Mouse (Mus musculus): ENCODE measurements around the gene Mgat3. TPM values are rescaled to one million over a fixed set of nuclear protein-coding genes. Genes with fewer than 3 reads are reported as not detected.

The Mgat3 gene
- polyA plus RNA-seq (2012; ENCODE audit: insufficient read depth, low replicate concordance): not detected in 2 replicates

GRCm38 (mm10) chr15:80173001-80173771 is at the start of gene Mgat3:
Mgat3 (plus strand) TSS chr15:80173721.
- H3K27me3 ChIP-seq (replicated peaks): peaks cover 90% of the 10 kb centered on the region
- H3K36me3 ChIP-seq (replicated peaks; ENCODE audit: low read length): no peaks in the 10 kb centered on the region
- TF ChIP-seq FLI1 (IDR thresholded peaks at IDR 0.05; ENCODE audit: low read length) (no peak), GATA1 (IDR thresholded peaks at IDR 0.05; ENCODE audit: borderline replicate concordance, low read length) (no peak)
- peaks cover 18% of the 10 kb centered on the region for H3K4me1 ChIP-seq
- H3K9me3 ChIP-seq: peaks cover 5% of the 10 kb centered on the region
- H3K4me3 ChIP-seq (replicated peaks): peak within 1 kb of the TSS; percentile 88

- H3K27me3 ChIP-seq (replicated peaks): no peaks in the 10 kb centered on the region
- no peak overlapping the region for H3K4me3 ChIP-seq (replicated peaks)
- TF ChIP-seq FLI1 (IDR thresholded peaks at IDR 0.05; ENCODE audit: low read length): no peak
- no peak for TF ChIP-seq GATA1 (IDR thresholded peaks at IDR 0.05; ENCODE audit: borderline replicate concordance, low read length)
- H3K9me3 ChIP-seq: no peaks in the 10 kb centered on the region
- peaks cover 39% of the 10 kb centered on the region for H3K36me3 ChIP-seq (replicated peaks; ENCODE audit: low read length)
- H3K4me1 ChIP-seq: peaks cover 59% of the 10 kb centered on the region
These were observed 48.9 kb upstream of the Mgat3 start for GRCm38 (mm10) chr15:80124651-80125050.

- H3K4me3 ChIP-seq (replicated peaks): no peak overlapping the region
- peaks cover 27% of the 10 kb centered on the region for H3K36me3 ChIP-seq (replicated peaks; ENCODE audit: low read length)
- peaks cover 69% of the 10 kb centered on the region for H3K4me1 ChIP-seq
- TF ChIP-seq FLI1 (IDR thresholded peaks at IDR 0.05; ENCODE audit: low read length) (no peak), GATA1 (IDR thresholded peaks at IDR 0.05; ENCODE audit: borderline replicate concordance, low read length) (no peak)
- no peaks in the 10 kb centered on the region for H3K27me3 ChIP-seq (replicated peaks)
- no peaks in the 10 kb centered on the region for H3K9me3 ChIP-seq
These were observed 46.3 kb upstream of the Mgat3 start for GRCm38 (mm10) chr15:80127191-80127590.

GRCm38 (mm10) chr15:80129982-80130381 is 43.5 kb upstream of the Mgat3 start:
- Histone ChIP-seq H3K4me1 (peaks cover 72% of the 10 kb centered on the region), H3K27me3 (replicated peaks) (no peaks in the 10 kb centered on the region), H3K4me3 (replicated peaks) (no peak overlapping the region), H3K36me3 (replicated peaks; ENCODE audit: low read length) (peaks cover 20% of the 10 kb centered on the region), H3K9me3 (no peaks in the 10 kb centered on the region)
- no peak for TF ChIP-seq FLI1 (IDR thresholded peaks at IDR 0.05; ENCODE audit: low read length)

- Histone ChIP-seq H3K36me3 (replicated peaks; ENCODE audit: low read length) (peaks cover 15% of the 10 kb centered on the region), H3K4me1 (peaks cover 73% of the 10 kb centered on the region), H3K4me3 (replicated peaks) (peak overlapping the region; percentile 38), H3K27me3 (replicated peaks) (no peaks in the 10 kb centered on the region), H3K9me3 (no peaks in the 10 kb centered on the region)
- TF ChIP-seq FLI1 (IDR thresholded peaks at IDR 0.05; ENCODE audit: low read length) (no peak), GATA1 (IDR thresholded peaks at IDR 0.05; ENCODE audit: borderline replicate concordance, low read length) (no peak)
These were observed 42.8 kb upstream of the Mgat3 start for GRCm38 (mm10) chr15:80130689-80131088.

- no peak overlapping the region for H3K4me3 ChIP-seq (replicated peaks)
- TF ChIP-seq FLI1 (IDR thresholded peaks at IDR 0.05; ENCODE audit: low read length) (no peak), GATA1 (IDR thresholded peaks at IDR 0.05; ENCODE audit: borderline replicate concordance, low read length) (no peak)
- H3K27me3 ChIP-seq (replicated peaks): no peaks in the 10 kb centered on the region
- H3K4me1 ChIP-seq: peaks cover 80% of the 10 kb centered on the region
- peaks cover 21% of the 10 kb centered on the region for H3K36me3 ChIP-seq (replicated peaks; ENCODE audit: low read length)
- H3K9me3 ChIP-seq: no peaks in the 10 kb centered on the region
These were observed 42.1 kb upstream of the Mgat3 start for GRCm38 (mm10) chr15:80131421-80131820.

- H3K4me1 ChIP-seq: peaks cover 87% of the 10 kb centered on the region
- peaks cover 31% of the 10 kb centered on the region for H3K36me3 ChIP-seq (replicated peaks; ENCODE audit: low read length)
- no peaks in the 10 kb centered on the region for H3K27me3 ChIP-seq (replicated peaks)
- peak overlapping the region; percentile 97 for H3K4me3 ChIP-seq (replicated peaks)
- no peaks in the 10 kb centered on the region for H3K9me3 ChIP-seq
- no peak for TF ChIP-seq FLI1 (IDR thresholded peaks at IDR 0.05; ENCODE audit: low read length)
- no peak for TF ChIP-seq GATA1 (IDR thresholded peaks at IDR 0.05; ENCODE audit: borderline replicate concordance, low read length)
These were observed 41.1 kb upstream of the Mgat3 start for GRCm38 (mm10) chr15:80132452-80132851.

GRCm38 (mm10) chr15:80132993-80133586 is 40.4 kb upstream of the Mgat3 start, which contains the start of gene Tab1:
Tab1 (plus strand) TSS chr15:80133127.
- Histone ChIP-seq H3K36me3 (replicated peaks; ENCODE audit: low read length) (peaks cover 37% of the 10 kb centered on the region), H3K4me1 (peaks cover 89% of the 10 kb centered on the region)

GRCm38 (mm10) chr15:80133682-80134449 is 39.7 kb upstream of the Mgat3 start:
- Histone ChIP-seq H3K9me3 (no peaks in the 10 kb centered on the region), H3K4me1 (peaks cover 89% of the 10 kb centered on the region), H3K4me3 (replicated peaks) (peak overlapping the region; percentile 97), H3K36me3 (replicated peaks; ENCODE audit: low read length) (peaks cover 40% of the 10 kb centered on the region), H3K27me3 (replicated peaks) (no peaks in the 10 kb centered on the region)
- TF ChIP-seq GATA1 (IDR thresholded peaks at IDR 0.05; ENCODE audit: borderline replicate concordance, low read length): no peak
- TF ChIP-seq FLI1 (IDR thresholded peaks at IDR 0.05; ENCODE audit: low read length): no peak

More at GRCm38 (mm10) chr15:80132993-80133586, 40.4 kb upstream of the Mgat3 start, which contains the start of gene Tab1:
- Histone ChIP-seq H3K4me3 (replicated peaks) (peak within 1 kb of the TSS; percentile 97), H3K27me3 (replicated peaks) (no peaks in the 10 kb centered on the region), H3K9me3 (no peaks in the 10 kb centered on the region)
- no peak for TF ChIP-seq FLI1 (IDR thresholded peaks at IDR 0.05; ENCODE audit: low read length)
- no peak for TF ChIP-seq GATA1 (IDR thresholded peaks at IDR 0.05; ENCODE audit: borderline replicate concordance, low read length)

Data from megakaryocyte, embryonic 14.5 days (primary cell).